Mouse (Mus musculus): ENCODE measurements around the gene Ube2k. TPM values are rescaled to one million over a fixed set of nuclear protein-coding genes. Genes with fewer than 3 reads are reported as not detected.
A peak's percentile ranks its signal among the peaks of the same experiment; 100 is the strongest.

Gene Ube2k
- 100 to 1,000 TPM; 121 to 127 TPM for total RNA-seq (2021)
- long read RNA-seq, experiment 1, full-length matches to known transcripts: 42 of 49 reads
- long read RNA-seq, experiment 1, partial matches to known transcripts: 2 of 49 reads
- long read RNA-seq, experiment 1, other reads (novel, unspliced or antisense): 5 of 49 reads
- long read RNA-seq, experiment 2, full-length matches to known transcripts: 56 of 64 reads
- long read RNA-seq, experiment 2, partial matches to known transcripts: 3 of 64 reads
- long read RNA-seq, experiment 2, other reads (novel, unspliced or antisense): 5 of 64 reads

DNA sequence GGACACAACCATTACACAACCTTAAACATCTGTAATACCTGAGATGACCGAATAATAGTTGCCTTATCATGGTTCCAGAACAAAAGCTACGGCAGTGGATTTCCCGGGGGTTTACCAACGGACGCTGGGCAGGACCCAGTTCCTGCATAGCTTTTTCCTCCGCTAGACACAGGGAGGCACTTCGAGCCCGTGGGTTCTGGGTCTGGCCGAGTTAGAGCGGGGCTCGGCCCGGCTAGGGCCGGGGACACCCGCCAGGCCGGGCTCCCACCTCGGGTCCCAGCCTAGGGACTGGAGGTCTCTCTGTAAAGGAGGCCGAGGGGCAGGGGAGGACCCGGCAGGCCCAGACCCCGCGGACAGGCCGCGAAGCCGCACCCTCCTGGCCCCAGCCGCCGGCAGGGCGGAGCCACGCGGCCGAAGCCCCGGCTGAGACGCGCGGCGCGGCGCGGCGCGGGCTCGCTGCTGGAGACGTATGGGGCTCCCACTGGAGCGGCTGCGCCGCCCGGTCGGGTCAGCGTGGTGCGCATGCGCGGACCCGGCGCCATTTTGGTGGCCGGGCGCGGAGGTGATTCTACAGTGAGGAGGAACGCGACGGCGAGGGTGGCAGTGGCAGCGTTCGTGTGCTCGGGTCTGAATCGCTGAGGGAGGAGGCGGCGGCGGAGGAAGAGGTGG, at the start of gene Ube2k, which contains the start of gene Smim14:
TSS of gene Ube2k (plus strand) at position 483 of the 669 bp plus-strand sequence.
TSS of gene Smim14 (minus strand) at position 434 of the 669 bp plus-strand sequence.
- peak within 1 kb of the TSS; percentile 93 for H3K4me3 ChIP-seq
- TF ChIP-seq CTCF (conservative IDR thresholded peaks at IDR 0.05): peak; percentile 50
- peak; percentile 90 to 95 for DNase-seq (ENCODE audit: low spot score in 2 of 2)
- H3K27ac ChIP-seq: peak within 1 kb of the TSS; percentile 94

DNA sequence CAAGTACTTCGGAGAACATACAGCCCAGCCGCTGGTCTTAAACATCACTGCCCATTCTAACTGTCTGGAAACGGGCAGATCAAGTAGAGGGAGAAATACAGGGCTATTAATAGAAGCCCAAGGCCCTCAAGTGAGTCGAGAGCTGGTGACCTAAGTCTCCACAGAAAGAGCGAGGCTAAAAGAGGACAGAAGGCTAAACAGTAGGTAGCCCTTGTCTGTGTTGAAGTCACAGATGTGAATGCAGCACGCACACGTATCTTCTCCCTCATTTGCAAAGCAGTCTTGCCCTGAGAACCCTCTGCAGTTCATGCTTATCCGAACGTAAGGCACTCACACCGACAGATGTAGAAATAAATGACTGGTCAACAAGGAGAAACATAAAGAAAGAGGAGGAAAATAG, 49.7 kb upstream of the Ube2k start:
- no peak for DNase-seq (ENCODE audit: low spot score in 2 of 2)
- Histone ChIP-seq H3K4me3 (no peak overlapping the region), H3K27ac (no peak overlapping the region; the same call in 1 of the 2 replicates)
- TF ChIP-seq CTCF (conservative IDR thresholded peaks at IDR 0.05): no peak

DNA sequence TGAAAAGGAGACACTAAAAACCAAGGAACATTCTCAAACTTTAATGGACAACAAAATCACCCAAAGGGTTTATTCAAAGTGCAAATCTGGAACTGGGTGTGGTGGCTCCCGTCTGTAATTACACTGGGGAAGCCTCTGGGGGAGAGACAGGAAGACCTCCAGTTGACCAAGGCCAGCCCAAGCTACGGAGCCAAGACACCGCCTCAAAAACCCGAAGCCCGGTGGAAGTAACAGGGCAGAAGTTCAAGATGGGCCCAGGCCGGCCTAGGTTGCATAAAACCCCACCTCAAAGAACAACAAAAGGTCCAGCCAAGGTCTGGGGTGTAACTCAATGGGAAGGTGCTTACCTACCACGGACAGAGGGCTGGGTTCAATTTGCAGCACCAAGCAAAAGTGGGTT, 48.3 kb upstream of the Ube2k start:
- DNase-seq (ENCODE audit: low spot score in 2 of 2): no peak
- H3K27ac ChIP-seq: peak overlapping the region; percentile 18; the same call in 1 of the 2 replicates
- no peak overlapping the region for H3K4me3 ChIP-seq
- TF ChIP-seq CTCF (conservative IDR thresholded peaks at IDR 0.05): no peak

DNA sequence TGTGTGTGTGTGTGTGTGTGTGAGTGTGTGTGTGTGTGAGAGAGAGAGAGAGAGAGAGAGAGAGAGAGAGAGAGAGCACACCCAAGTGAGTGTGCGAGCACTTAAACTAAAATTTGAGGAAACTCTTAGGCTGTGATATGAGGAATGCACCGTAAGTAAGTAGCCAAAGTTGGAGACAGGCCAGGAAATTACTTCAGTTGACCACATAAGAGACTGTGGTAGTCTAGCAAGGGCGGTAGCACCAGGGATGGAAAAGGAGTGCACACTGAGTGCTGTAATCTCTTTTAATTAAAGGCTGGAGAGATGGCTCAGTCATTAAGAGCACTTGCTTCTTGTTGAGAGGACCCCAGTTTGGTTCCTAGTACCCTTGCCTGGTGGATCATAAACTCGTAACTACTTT, 47.2 kb upstream of the Ube2k start:
- H3K27ac ChIP-seq: no peak overlapping the region
- no peak for DNase-seq (ENCODE audit: low spot score in 2 of 2)
- TF ChIP-seq CTCF (conservative IDR thresholded peaks at IDR 0.05): no peak
- H3K4me3 ChIP-seq: no peak overlapping the region

DNA sequence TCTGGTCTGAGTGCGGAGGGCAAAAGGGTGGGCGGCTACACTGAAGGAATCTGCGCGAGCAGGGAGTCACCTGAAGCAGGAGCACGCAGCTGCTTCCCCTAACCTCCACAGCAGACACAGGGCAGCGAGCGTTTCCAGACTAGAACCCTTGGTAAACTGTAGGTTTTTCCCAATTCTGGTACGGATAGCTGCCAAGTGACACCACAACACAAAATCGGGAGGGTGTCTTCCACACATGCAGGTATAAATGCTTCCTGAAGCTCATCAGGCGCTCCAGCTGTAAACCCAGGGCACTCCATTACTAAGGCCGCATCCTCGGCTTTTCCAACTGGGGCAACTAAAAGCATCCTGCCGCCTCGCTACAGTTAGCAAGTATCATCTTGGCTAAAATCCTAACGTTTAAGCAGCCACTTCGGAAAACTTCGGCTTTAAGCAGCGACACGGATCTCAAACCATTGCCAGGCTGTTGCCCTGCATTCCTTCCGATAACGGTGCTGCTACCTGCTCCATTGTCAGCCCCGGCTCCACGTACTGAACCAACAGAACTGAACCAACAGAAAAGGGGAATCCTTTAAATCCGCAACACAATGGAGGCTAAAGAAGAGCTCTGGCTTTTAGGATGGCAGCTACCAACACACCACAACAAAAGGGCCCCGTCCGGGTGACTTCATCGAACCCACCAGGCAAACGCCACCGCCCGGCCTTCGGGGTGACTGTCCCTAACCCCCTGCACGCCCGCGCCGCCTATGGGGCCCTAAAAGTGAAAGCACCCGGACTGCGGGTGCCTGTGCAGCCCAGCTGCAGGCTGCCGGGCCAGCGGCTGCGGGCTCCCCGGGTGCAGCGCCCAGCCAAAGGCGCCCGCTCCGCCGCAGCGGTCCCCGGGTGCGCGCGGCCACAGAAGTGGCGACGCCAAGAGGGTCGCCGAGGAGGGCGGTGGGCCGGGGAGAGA, 45.0 kb upstream of the Ube2k start:
- peak; percentile 47 to 58 for DNase-seq (ENCODE audit: low spot score in 2 of 2)
- Histone ChIP-seq H3K27ac (peak overlapping the region; percentile 99), H3K4me3 (peak overlapping the region; percentile 69)
- TF ChIP-seq CTCF (conservative IDR thresholded peaks at IDR 0.05): peak; percentile 61

DNA sequence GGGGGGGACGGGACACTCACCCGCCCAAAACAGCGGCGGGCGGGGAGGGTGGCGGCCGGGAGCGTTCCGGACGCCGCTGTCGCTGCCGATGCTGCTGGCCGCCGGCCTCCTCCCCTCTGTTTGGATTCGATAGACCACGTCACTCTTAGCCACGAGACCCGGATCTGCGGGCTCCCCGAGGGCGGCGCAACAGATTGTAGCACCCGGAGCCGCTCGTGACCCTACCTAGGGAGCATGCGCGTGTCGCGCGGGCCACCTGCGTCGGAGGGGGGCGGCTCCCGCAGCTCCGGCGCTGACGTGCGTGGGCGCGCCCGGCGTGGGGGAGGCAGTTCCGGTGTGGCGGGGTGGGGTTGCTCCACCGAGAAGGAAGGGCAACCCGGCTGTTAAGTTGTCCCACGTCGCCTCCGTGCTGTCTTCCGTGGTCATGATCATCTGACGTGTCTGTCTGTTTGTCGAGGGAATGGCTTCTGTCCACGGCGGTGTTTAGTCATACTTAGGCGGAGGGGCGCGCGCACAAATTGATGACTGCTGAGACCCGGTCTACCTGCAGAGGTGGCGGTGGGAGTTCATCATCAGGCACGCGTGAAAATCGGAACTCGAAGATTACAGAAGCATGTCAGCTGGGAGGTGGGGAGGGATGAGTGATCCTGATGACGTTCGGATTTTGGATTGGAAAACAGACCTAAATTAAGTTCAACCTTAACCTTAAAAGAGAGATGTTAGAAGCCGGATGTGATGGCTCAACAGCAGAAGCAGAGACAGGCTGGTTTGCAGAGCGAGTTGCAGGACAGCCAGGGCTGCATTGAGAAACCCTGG, 44.1 kb upstream of the Ube2k start, which contains the start of gene Gm43552:
TSS of gene Gm43552 (minus strand) at position 118 of the 816 bp plus-strand sequence.
- H3K27ac ChIP-seq: peak within 1 kb of the TSS; percentile 99
- no peak for TF ChIP-seq CTCF (conservative IDR thresholded peaks at IDR 0.05)
- peak; percentile 96 to 97 for DNase-seq (ENCODE audit: low spot score in 2 of 2)
- H3K4me3 ChIP-seq: peak within 1 kb of the TSS; percentile 69

DNA sequence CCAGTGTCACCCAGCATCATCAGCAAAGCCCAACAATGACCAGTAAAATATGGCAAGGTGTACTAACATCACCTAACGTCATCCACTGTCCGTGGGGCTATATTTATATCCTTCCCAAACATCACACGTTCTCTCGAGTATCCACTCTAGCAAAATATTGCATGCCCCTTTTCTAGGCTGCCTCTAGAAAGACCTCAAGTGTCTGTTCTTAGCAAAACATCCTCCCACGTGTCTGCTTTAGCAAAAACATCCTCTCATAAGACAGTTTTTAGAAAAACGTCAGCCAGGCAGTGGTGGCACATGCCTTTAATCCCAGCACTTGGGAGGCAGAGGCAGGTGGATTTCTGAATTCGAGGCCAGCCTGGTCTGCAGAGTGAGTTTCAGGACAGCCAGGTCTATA, 36.8 kb upstream of the Ube2k start:
- Histone ChIP-seq H3K27ac (no peak overlapping the region), H3K4me3 (no peak overlapping the region)
- TF ChIP-seq CTCF (conservative IDR thresholded peaks at IDR 0.05): no peak
- no peak for DNase-seq (ENCODE audit: low spot score in 2 of 2)

DNA sequence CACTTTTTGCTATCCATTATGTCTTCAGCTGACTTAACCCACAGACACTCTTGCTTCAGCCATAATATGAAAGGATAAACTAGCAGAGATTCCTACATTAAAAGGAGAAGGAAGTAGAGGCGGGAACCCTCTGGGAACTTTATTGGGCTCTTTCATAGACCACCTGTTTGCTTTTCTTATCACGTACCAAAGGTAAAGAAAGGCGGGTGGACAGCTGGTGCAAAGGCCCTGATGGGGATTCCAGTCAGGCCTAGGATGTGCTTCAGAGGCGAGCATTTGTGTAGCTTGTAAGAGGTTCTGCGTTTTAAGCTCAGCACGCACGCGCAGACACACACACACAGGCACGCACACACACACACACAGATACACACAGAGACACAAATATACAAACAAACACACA, 35.6 kb upstream of the Ube2k start:
- no peak overlapping the region for H3K27ac ChIP-seq
- TF ChIP-seq CTCF (conservative IDR thresholded peaks at IDR 0.05): no peak
- DNase-seq (ENCODE audit: low spot score in 2 of 2): no peak
- no peak overlapping the region for H3K4me3 ChIP-seq

DNA sequence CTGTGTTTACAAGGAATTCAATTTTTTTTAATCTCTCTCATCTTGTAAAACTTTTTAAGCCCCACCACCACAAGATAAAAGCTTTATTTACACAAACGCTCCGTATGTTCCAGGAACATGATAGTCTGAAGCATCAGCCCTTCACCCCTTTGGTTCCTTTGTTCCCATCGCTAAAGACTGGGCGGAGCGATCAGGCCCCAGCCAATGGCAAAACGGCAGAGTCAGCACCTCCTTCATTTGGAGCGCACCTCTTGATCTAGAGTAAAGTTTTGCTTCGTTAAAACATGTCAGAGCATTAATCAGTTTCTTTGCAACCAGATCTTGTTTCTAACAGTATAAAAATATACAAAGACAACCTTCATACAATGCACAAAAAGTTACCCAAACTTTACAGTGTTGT, 31.2 kb upstream of the Ube2k start:
- H3K27ac ChIP-seq: no peak overlapping the region
- no peak for DNase-seq (ENCODE audit: low spot score in 2 of 2)
- H3K4me3 ChIP-seq: no peak overlapping the region
- no peak for TF ChIP-seq CTCF (conservative IDR thresholded peaks at IDR 0.05)

DNA sequence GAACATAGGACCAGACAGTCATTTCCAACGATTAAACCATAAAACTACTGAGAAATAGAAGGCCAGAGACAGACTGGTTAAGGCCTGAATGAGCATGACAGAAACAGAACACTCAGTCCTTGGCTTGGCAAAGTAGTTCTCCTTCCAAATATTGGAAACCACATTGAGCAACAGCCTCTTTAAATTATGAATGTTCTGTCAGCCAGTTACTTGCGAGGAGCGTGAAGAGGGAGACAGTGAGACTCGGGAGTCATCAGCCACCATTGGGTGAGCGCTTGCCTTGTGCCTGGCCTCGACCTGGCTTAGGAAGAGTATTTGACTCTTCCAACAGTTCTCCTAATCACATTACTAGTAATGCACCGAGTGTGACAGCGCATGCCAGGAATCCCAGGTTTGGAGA, 28.6 kb upstream of the Ube2k start:
- Histone ChIP-seq H3K4me3 (no peak overlapping the region), H3K27ac (no peak overlapping the region)
- DNase-seq (ENCODE audit: low spot score in 2 of 2): no peak
- TF ChIP-seq CTCF (conservative IDR thresholded peaks at IDR 0.05): no peak

DNA sequence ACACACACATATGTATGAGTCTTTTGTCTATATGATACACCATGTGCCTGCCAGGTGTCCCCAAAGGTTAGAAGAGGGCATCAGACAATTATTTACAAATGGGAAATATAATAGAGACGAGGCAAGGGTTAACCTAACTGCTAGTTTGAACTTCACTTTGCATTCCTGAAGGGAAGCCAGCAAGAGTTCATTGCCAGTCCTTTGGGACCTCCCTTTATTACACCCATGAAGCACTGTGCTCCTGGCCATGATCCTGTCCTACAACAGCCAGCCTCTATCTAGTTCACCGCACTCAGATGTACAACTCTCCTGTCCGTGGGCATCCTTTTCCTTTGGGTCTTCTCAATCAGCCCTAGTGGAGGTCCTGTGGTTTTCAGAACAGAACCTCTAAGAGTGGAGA, 23.5 kb upstream of the Ube2k start:
- H3K4me3 ChIP-seq: no peak overlapping the region
- H3K27ac ChIP-seq: no peak overlapping the region
- no peak for DNase-seq (ENCODE audit: low spot score in 2 of 2)
- no peak for TF ChIP-seq CTCF (conservative IDR thresholded peaks at IDR 0.05)

All from layer of hippocampus, adult 2 months (tissue).